Mouse (Mus musculus): ENCODE data around the gene Psip1.
"Not testable (repeated sequence)": the region's sequence is repeated elsewhere in the genome, so short reads cannot be mapped to it uniquely, and the experiment has no call there.

Psip1 gene

GRCm38 (mm10) chr4:83486117-83486901 lies at the start of gene Psip1:
Gene Psip1 (minus strand): TSS chr4:83486459.
- DNase-seq (ENCODE audit: low read depth, low spot score): peak; percentile 80

GRCm38 (mm10) chr4:83534024-83534423 lies 47.8 kb upstream of the Psip1 start:
- no peak for DNase-seq (ENCODE audit: low read depth, low spot score)

GRCm38 (mm10) chr4:83533168-83533911 lies 47.1 kb upstream of the Psip1 start:
- DNase-seq (ENCODE audit: low read depth, low spot score): no peak

GRCm38 (mm10) chr4:83530060-83530459 lies 43.8 kb upstream of the Psip1 start:
- DNase-seq (ENCODE audit: low read depth, low spot score): not testable (repeated sequence)

- no peak for DNase-seq (ENCODE audit: low read depth, low spot score)
Measured at GRCm38 (mm10) chr4:83527921-83528320, 41.7 kb upstream of the Psip1 start.

- DNase-seq (ENCODE audit: low read depth, low spot score): no peak
Measured at GRCm38 (mm10) chr4:83526988-83527334, 40.7 kb upstream of the Psip1 start.

- DNase-seq (ENCODE audit: low read depth, low spot score): no peak
Measured at GRCm38 (mm10) chr4:83526270-83526987, 40.2 kb upstream of the Psip1 start.

- DNase-seq (ENCODE audit: low read depth, low spot score): no peak
Measured at GRCm38 (mm10) chr4:83525690-83526055, 39.4 kb upstream of the Psip1 start.

- peak; percentile 96 for DNase-seq (ENCODE audit: low read depth, low spot score)
Measured at GRCm38 (mm10) chr4:83524843-83525689, 38.8 kb upstream of the Psip1 start, which contains the start of gene Ccdc171. Gene Ccdc171 (plus strand): TSS chr4:83525545.

GRCm38 (mm10) chr4:83524456-83524842 lies 38.2 kb upstream of the Psip1 start:
- no peak for DNase-seq (ENCODE audit: low read depth, low spot score)

- DNase-seq (ENCODE audit: low read depth, low spot score): no peak
Measured at GRCm38 (mm10) chr4:83522066-83522465, 35.8 kb upstream of the Psip1 start.

GRCm38 (mm10) chr4:83520308-83520707 lies 34.0 kb upstream of the Psip1 start:
- no peak for DNase-seq (ENCODE audit: low read depth, low spot score)

GRCm38 (mm10) chr4:83519807-83520206 lies 33.5 kb upstream of the Psip1 start:
- DNase-seq (ENCODE audit: low read depth, low spot score): no peak

GRCm38 (mm10) chr4:83519148-83519547 lies 32.9 kb upstream of the Psip1 start:
- no peak for DNase-seq (ENCODE audit: low read depth, low spot score)

GRCm38 (mm10) chr4:83516144-83516543 lies 29.9 kb upstream of the Psip1 start:
- not testable (repeated sequence) for DNase-seq (ENCODE audit: low read depth, low spot score)

GRCm38 (mm10) chr4:83514976-83515669 lies 28.9 kb upstream of the Psip1 start:
- no peak for DNase-seq (ENCODE audit: low read depth, low spot score)

- DNase-seq (ENCODE audit: low read depth, low spot score): no peak
Measured at GRCm38 (mm10) chr4:83514183-83514582, 27.9 kb upstream of the Psip1 start.

- DNase-seq (ENCODE audit: low read depth, low spot score): no peak
Measured at GRCm38 (mm10) chr4:83512644-83513043, 26.4 kb upstream of the Psip1 start.

- no peak for DNase-seq (ENCODE audit: low read depth, low spot score)
Measured at GRCm38 (mm10) chr4:83512217-83512616, 26.0 kb upstream of the Psip1 start.

- DNase-seq (ENCODE audit: low read depth, low spot score): no peak
Measured at GRCm38 (mm10) chr4:83511083-83511482, 24.8 kb upstream of the Psip1 start.

GRCm38 (mm10) chr4:83509600-83509999 lies 23.3 kb upstream of the Psip1 start:
- no peak for DNase-seq (ENCODE audit: low read depth, low spot score)

Measured in retina, postnatal 7 days (tissue).